Mouse (Mus musculus) left cerebral cortex, adult 8-10 months (tissue): ENCODE measurements around the gene Ddias. TPM values are rescaled to one million over a fixed set of nuclear protein-coding genes. Genes with fewer than 3 reads are reported as not detected.
"Not testable (repeated sequence)": the region's sequence is repeated elsewhere in the genome, so short reads cannot be mapped to it uniquely, and the experiment has no call there.

Experiments
- DNase-seq, 2 experiments: peaks; one replicate each; pipeline ENCODE4 v3.0.0; 2022; ENCODE audit warnings: low spot score in 2 of 2
- total RNA-seq, 4 experiments: library from RNA; stranded (reverse); gene quantifications; 2 replicates each; pipeline ENCODE4 v1.2.4; 2022

Gene Ddias
- total RNA-seq: under 1 TPM; 0.53 to 0.95 (median 0.74) TPM

DNA sequence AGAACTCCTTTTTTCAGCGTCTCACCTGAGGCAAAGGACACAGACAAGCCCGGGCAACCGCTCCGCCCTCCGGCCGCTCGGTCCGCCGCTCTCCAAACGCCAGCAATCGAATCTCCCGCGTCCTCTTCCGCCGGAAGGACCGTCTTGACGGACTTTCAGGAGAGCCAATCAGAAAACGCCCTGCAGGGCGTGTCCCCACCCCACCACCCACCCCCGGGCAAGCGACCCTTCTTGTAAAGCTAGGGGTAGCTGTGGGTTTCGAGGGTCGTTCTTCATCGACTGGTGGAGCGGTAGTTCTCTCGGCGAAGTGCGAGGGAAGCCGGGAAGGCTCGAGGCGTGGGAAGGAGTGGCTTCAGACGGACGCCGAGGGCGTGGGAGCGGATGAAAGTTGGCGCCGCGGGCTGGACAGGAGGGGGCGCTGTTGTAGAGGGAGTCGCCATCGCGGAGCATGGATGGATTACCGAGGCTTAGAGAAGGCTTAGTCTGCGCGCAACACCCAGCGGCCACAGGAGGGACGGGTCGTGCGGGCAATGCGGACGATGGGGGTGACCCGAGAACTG, at the start of gene Ddias, which contains the start of gene Prcp:
Gene Ddias (minus strand): TSS at position 132 of the 560 bp plus-strand sequence.
Gene Prcp (plus strand): TSS at position 355 of the 560 bp plus-strand sequence.
- peak; percentile 85 to 88 for DNase-seq

DNA sequence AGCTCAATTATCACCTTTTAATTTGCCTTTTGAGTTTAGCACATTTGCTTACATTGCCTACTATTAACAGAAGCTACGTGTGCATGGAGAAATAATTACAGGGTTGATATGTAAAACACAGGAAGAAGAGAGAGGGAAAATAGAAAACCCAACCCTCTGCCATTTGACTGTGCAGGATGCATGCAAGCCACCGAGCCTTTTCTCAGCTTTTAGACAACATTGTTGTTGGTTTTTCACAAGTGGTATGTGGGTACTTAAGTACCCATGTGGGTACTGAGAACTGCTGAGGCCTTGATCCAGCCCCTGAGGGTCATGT, 46.8 kb upstream of the Ddias start:
- no peak for DNase-seq

DNA sequence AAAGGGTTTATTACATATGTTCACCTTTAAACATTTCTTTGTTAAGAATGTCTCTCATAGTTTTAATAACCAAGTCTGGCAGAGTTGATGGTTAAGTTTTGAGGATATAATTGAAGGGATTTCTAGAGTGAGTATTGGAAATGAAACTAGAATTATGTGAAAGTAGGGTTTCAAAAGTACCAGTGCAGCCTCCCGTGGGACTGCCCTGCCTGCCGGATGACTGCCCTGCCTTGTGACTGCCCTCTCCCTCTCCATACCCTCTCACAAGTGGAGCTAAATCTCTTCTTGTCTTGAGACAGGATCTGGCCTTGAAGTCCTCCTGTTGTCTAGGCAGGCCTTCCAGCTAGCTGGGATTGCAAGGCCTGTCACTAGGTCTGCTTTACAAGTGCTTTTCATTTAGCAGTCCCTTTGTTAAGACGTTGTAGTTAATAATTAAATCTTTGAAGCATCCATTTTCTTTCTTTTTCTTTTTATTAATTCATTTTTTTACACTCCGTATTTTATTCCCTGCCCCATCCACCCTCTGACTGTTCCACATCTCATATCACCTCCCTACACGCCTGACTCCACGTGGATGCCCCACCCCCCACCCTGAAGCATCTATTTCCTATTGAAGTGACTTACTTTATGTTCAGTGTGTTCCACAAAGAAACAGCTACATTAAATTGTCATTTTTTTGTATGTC, 46.3 kb upstream of the Ddias start:
- DNase-seq: no peak

DNA sequence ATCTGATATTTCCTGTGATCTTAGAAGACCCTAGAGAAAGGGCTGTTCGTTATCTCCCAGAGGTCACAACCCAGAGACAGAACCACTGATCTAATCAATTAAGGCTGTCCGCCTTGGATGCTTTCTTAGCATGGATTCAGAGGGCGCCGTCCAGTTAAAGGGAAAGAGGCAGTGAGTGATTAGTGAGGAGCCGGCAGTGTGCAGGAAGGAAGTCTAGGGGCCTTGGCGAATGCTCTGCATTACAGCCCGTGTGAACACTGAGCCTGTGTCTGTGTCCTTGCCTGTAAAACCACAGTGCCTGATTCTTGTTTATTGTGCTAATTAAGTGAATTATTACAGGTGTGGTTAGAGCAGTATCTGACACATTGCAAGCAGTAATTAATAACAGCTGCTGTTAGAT, 30.2 kb upstream of the Ddias start:
- DNase-seq: not testable (repeated sequence)

DNA sequence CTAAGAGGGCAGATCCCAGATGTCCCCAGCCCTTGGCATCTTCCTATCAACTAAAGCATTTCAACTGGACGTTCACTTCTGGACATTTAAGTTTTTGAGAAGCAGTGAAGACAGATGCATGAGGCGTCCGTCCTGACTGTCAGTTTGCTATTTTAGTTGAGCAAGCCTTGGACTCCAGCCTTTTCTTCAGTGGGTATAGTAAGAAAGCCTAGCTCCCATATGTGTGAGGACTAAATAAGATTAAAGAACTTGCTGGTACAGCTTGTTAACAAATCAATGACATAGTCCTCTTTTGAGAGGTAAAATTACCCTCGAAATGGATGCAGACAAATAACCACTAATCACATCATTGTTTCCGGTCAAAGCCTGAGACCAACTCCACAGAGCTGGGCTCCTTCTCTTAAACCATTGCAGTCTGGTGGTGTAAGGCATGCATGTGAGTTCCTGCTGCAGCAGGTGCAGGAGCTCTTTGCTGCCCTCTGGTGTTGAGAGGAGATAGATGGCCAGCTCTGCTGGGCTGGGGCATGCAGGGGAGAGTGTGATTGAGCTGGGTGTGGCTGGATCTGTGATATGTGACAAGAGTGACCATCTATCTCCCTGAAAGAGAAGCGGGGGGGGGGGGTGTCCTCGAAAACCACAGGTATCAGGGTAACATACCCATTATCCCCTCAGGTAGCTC, 29.5 kb upstream of the Ddias start:
- peak; percentile 24 to 28 for DNase-seq

DNA sequence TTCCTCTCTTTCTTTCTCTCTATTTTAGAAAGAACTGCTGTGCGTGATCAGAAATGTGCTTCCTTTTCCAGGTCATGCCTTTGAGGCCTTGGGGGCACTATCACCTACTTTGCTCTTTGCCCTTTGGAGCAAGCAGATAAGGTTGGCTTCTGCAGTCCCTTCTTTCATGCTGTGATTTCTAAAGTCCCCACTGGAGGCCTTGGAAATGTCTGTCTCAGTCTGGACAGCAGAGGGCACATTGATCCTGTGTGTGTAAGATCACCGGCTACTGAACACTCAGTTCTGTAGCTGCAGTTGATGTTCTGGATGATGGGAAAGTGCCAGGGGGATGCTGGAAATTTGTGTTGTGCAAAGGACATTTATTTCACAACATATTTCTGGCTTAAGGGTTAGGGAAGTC, 23.0 kb upstream of the Ddias start:
- no peak for DNase-seq

DNA sequence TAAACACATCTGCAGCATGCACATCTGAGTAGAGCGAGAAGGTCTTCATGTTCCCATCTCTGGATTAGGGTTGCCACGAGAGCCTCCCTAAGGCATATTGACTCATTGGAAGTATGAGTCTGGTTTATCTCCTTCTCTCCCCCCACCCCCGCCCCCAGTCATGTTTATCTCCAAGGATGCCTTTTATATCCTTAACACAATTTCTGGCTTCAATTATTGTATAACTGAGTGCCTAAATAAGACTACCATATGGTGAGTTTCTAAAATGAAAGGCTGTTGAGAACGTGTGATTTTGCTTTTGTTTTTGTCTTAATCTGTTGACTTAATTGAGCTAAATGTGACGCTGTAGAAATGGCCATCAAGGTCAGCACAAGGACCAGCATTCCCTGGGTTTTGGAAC, 22.0 kb upstream of the Ddias start:
- DNase-seq: no peak

DNA sequence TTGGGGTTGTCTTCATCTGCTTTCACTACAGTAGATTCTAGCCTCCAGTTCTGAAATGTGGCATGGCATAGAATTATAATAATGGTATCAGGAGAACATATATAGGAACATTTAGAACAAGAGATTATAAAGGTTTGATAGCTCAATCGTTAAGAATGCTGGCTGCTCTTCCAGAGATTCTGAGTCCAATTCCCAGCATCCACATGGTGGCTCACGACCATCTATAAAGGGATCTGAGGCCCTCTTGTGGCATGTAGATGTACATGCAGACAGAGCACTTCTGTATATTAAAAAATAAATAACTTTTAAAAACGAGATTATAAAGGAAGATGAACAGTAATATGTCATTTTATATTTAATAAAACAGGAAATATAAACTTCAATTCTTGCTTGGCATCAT, 19.4 kb upstream of the Ddias start:
- DNase-seq: no peak

DNA sequence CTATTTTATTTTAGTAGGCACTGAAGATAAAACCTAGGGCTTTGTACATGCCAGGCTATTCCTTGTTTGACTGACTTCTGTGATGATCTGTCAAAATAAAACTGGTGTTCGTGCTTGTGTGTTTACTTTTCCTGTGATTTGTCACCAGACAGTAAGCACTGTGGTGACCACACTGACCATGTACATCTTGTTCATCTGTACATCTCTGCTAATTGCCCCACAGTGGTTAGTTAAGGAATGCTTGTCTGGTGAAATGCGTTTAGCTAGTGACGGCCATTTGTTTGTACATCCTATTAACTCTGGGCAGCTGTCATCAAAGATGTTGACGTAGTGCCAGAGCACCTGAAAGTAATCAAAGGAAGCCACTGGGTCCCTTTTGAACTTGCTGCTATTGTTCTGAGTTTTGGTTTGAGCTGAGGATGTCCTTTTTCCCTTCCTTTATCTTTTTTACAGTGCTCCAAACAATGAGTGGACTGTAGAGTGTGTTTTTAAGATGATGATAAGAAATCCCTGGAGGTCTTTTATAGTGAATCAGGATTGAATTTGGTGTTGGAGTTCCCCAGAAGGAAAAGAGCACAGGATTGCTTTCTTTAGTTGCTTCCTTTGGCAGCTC, 16.7 kb upstream of the Ddias start:
- DNase-seq: no peak

DNA sequence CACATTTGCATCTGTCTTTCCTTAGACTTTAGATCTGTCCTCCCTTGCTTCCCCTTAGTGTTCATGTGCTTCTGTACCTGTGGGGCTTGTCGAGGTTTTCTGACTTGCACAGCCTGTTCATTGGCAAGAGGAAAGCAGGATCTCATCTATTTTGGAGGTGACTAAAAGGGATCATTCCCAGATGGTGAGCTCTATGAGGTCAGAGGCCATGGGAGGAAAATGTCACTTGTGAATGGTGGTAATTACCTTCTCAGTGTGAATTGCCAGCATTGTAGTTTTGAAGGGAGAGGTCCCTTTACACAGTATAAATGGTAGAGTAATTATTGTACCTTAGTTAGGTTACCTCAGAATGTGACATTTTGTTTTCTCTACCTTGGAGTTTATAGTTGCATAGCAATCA, 16.2 kb upstream of the Ddias start:
- DNase-seq: no peak

DNA sequence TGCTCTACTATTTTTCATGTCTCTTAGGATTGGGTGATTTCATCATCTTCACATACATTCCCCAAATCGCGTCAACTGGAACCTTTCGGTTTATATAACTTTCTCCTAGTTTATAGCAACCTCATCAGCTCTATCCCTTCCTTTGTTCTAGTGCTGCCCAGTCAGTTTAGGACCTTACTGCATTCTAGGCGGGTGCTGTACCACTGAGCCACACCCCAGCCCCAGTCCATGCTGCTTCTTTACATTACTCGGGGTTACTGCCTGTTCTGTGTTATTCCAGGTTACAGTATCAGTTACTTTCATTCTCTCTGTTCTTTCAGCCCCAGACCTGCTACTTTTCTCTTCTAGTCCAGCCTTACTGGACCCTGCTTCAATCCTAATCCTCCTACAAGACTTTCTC, 13.2 kb upstream of the Ddias start:
- no peak for DNase-seq

DNA sequence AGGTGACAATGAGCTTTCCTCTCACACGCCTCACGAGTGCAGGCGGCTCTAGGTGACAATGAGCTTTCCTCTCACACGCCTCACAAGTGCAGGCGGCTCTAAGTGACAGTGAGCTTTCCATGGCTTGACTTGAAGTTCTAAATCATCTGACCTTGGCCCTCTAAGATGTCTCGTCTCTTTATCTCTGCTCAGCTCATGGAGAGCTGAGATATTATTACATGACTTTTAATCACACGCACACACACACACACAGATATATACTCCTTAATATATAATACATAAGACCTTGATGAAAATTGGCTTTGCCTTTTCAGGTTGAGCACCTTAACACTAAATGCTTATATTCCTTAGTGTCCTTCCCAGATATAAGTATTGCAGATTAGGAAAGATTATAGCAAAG, 12.8 kb upstream of the Ddias start:
- no peak for DNase-seq

DNA sequence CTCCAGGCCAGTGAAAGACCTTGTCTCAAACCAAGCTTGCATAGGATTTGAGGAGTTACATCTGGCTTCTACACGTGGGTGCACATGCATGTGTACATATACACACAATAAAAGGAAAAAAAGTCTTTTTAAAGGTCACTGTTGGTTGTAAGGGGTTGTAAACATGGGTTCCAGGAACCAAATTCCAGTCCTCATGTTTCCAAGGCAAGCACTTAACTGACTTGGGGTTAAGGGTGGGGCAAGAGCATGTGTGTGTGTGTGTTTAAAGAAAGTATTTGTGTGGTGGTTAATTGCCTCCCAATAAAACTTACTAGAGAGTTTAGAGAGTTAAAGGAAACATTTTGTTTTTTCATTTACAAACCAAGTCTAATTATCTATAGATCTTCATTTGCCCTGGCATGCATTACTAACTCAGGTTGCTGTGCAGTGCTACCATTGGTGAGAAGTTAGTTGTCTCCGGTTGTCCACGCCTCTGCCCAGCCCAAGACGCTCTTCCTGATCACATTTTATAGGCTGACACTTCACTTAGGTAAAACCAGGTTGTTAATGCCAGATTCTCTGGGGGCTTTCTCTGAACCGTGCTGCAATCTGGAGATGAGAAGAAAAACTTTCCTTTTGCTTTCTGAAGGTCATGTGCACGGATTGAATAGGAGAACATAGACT, 11.1 kb upstream of the Ddias start:
- DNase-seq: no peak

DNA sequence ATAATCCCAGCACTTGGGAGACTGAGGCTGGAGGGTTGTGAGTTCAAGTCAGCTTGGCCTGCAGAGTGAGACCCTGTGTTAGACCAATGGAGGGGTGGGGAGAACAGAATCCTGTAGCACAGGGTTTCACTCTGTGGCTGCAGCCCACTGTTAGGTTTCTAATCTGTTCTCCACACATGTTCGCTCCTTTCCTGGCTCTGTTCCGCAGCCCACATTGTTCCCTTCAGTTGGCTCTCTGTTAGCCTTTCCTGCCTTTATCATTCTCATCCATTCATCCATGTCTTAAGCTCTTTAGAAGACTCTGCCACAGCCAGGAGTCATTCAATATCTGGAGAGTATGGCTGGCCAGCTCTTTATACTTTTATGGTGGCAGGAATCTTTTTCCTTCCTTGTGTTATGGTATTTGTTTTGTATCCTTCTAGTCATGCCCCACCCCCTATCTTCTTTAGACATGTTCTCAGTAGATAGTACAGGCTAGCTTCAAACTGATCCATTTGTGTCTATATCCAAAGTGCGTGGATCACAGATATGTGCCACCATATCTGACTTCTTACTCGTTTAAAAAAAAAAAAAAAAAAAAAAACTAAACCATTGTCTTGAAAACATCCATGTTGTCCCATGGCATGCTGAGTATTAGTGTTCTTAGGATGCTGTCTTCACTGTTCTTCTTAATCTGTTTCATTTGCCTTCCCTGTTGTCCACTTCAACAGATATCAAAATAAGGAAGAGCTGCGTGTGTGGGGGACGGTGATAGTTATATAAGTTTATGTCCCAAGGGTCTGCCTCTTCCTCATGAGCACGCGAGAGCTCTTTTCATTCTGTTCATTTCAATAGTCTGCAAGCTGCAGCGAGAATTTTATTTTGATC, 10.0 kb upstream of the Ddias start:
- no peak for DNase-seq

DNA sequence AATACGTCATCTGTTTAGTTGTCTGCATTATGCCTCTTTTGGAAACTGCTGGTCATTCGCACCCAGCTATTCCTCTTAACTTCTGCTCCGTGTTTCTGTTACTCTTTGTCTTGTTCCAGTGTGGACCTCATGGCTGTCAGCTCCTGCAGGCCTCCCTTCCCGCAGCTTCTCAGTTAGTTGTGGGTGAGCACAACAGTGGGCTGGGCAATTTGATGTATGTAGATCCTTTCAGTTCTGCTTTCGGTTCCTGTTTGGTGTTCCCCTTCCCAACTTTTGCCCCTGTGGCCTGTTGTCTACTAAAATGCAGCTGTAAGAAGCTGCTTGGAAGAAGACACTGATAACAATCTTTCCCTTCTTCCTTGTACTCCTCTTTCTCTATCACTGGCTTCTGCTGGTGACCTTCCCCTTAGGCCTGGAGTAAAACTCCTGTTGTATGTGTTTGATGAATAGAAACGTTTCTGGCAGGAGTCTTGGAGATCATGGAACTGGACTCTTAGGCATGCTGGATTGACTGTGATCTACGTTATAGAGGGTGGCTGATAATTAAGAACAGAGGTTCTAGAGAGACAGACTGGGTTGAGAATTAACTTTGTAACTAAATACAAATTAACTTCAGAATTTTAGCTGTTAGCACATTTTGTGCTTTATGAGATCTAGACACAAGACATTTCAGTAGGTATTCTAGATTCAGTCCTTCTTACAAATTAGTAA, 4.7 kb upstream of the Ddias start:
- no peak for DNase-seq

DNA sequence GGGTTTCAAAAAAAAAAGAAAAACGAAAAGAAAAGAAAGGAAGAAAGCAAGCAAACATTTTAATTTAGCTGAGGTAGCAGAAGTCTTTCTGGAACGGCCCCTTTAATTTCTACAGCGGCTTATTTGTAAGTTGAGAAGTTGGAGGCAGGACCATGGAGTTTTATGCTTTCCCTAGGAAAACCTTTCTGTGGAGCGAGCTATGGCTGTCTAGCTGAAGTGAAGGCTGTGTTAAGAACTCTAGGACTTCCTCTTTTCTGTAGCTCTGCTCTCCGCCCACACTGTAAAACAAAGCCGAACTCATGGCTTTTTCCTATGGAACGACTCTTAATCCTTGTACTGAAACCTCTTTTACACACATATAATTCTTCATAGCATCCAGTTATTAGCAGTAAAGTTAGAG, 2.5 kb upstream of the Ddias start:
- DNase-seq: no peak

DNA sequence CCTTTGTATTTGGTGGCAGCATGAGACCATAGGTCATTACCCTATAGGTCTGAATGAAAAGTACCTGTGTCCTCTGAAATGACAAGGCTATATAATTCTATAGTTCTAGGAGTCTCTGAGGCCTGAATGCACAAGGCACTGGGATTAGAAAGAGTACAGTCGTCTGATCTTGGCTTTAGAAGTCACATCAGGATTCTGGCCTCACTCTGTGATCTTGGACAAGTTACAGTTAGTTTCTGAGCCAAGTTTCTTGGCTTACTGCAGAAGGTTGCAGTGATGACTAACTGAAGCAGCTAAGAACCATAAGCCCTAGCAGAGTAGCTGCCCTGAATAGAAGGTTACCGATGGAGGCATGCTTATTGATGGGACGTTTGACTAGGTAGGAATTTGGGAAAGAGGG, 2.0 kb upstream of the Ddias start:
- DNase-seq: no peak

DNA sequence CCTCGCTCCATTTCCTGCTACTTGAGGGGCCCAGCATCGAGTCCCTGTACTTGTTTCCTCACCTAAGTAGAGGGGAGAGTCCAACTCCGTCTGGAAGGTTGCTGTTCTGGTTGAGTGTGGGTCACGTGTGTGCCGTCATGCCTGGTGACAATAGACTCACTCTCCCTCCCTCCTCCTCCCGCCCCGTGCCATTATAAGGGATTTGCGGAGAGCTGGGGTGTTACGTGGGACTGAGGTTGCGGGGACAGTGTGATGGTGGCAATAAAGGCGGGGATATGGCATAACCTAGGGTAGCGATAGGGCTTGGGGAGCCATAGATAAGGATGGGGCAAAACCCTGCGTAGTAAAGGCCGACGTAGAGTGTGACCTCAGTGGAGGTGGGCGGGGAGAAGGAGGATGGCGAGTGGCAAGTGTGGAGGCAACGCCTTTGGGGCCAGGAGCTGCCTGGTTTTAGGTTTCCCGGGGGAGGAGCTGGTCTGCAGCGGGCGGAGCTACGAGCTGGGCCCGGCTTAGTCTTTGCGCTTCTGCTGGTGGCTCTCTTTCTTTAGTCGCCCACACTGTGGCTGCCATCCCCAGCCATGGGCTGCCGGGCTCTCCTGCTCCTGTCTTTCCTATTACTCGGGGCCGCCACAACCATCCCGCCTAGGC, 838 bp upstream of the Ddias start:
- peak; percentile 75 to 91 for DNase-seq

DNA sequence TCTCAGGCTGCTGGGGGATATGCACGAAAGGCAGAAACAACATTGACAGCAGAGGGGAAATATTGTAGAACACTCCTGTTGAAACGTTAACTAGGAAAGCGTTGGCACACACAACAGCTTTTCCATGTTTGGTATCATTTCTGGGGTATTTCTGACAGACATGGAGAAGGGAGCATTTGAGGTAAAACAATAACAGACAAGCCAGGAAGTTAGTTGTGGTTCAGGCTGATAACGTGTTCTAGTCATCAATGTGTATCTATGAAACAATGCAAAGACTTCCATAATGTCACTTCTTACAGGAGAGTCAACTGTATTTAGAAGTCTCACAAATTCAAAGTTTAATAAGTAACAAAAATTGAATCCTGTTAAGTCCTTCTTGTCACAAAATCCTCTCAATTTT, 2.5 kb downstream of the Ddias start:
- DNase-seq: no peak

DNA sequence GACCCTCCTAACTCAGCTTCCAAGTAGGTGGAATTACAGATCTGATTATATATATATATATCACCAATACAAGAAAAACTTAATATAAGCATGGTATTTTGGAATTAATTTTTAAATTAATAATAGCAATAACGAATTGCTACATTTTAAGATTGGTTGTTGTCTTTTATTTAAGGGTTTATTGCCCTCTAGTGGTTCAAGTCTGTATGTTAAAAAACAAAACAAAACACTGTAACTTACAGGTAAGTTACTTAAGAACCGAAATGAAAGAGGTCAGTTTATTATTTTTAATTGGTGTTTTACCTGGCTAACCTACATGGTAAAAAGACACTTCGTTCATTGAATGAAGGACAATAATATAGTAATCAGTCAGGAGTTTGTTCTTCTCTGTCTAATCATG, 3.9 kb downstream of the Ddias start:
- DNase-seq: no peak
